Mouse (Mus musculus) heart, embryonic 12.5 days (tissue): Measurements from ENCODE around the gene Glt8d1. TPM values are rescaled to one million over a fixed set of nuclear protein-coding genes. Genes with fewer than 3 reads are reported as not detected.

Experiments used
- ATAC-seq: fragments of 200-750 bp; cut with Nextera tagmentation; 2 replicates; pipeline ENCODE4 v1.8.0; 2017; ENCODE audit warnings: moderate TSS enrichment, moderate library complexity; ENCODE audit not compliant: insufficient number of reproducible peaks, low FRiP score
- H3K27ac ChIP-seq: fragments of 300-500 bp; sonication (generic); 2 replicates; pipeline ENCODE4 v1.5.1; 2016; ENCODE audit warnings: mild to moderate bottlenecking, moderate library complexity; ENCODE audit not compliant: poor library complexity, severe bottlenecking
- H3K27me3 ChIP-seq: fragments of 300-500 bp; sonication (generic); replicated peaks from 2 replicates; pipeline ENCODE4 v1.6.1; 2016; ENCODE audit warnings: mild to moderate bottlenecking, moderate library complexity
- H3K36me3 ChIP-seq: fragments of 300-500 bp; sonication (generic); 2 replicates; pipeline ENCODE4 v1.6.1; 2016; ENCODE audit warnings: mild to moderate bottlenecking, moderate library complexity
- H3K4me1 ChIP-seq: fragments of 300-500 bp; sonication (generic); replicated peaks from 2 replicates; pipeline ENCODE4 v1.6.1; 2016; ENCODE audit warnings: mild to moderate bottlenecking
- H3K4me2 ChIP-seq: fragments of 300-500 bp; sonication (generic); 2 replicates; pipeline ENCODE4 v1.6.1; 2016; ENCODE audit warnings: mild to moderate bottlenecking, moderate library complexity
- H3K4me3 ChIP-seq: fragments of 300-500 bp; sonication (generic); 2 replicates; pipeline ENCODE4 v1.5.1; 2016; ENCODE audit warnings: mild to moderate bottlenecking
- H3K9ac ChIP-seq: fragments of 300-500 bp; sonication (generic); 2 replicates; pipeline ENCODE4 v1.6.1; 2016; ENCODE audit warnings: mild to moderate bottlenecking, moderate library complexity
- H3K9me3 ChIP-seq: fragments of 300-500 bp; sonication (generic); replicated peaks from 2 replicates; pipeline ENCODE4 v1.6.1; 2016; ENCODE audit warnings: mild to moderate bottlenecking, moderate library complexity
- WGBS: fragments of 180-500 bp; shearing (Covaris S2); methylation state at CpG from one replicate; pipeline ENCODE4 v1.1.7; 2016; 5-methylcytosine and 5-hydroxymethylcytosine counted together
- polyA plus RNA-seq: library from polyadenylated mRNA; unstranded; fragments of >200 nt; fragmentation: Nextera tagmentation; extraction: Ambion mirVana; gene quantifications from 2 replicates; pipeline ENCODE4 v1.2.1, GENCODE M21; 2016

Gene Glt8d1
- polyA plus RNA-seq, 1 experiment from 2014 or later = 57.1 TPM

GRCm38 (mm10) chr14:31011588-31011987 lies 10.4 kb downstream of the Glt8d1 start:
- no peak for ATAC-seq
- H3K4me1 ChIP-seq = no peaks in the 10 kb centered on the region
- H3K36me3 ChIP-seq = peaks cover 89% of the 10 kb centered on the region
- H3K4me2 ChIP-seq = no peak overlapping the region
- WGBS = 92% methylated on average over 3 of the region's 3 CpGs
- H3K27ac ChIP-seq = no peak overlapping the region
- no peak overlapping the region for H3K9ac ChIP-seq
- H3K27me3 ChIP-seq = no peaks in the 10 kb centered on the region
- no peak overlapping the region for H3K4me3 ChIP-seq
- no peaks in the 10 kb centered on the region for H3K9me3 ChIP-seq

DNA sequence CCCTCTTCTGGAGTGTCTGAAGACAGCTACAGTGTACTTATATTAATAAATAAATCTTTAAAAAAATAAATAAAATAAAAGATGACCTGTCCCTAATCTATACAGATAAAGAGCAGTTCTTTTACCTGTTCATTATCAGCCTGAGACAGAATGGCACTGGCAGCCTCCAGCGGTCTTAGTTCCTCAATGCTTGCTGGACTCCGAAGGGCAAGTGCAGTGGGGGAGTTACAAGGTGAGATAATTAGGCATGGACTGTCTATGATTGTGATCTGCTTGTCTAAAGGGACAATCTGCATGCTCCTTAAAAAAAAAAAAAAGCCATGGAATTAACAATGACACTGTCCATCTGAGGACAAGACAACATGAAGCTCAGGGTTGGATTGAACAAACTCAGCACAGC lies 12.7 kb downstream of the Glt8d1 start:
- no peak overlapping the region for H3K27ac ChIP-seq
- no peaks in the 10 kb centered on the region for H3K27me3 ChIP-seq
- H3K9ac ChIP-seq = no peak overlapping the region
- no peaks in the 10 kb centered on the region for H3K9me3 ChIP-seq
- peaks cover 82% of the 10 kb centered on the region for H3K36me3 ChIP-seq
- no peak overlapping the region for H3K4me2 ChIP-seq
- 92% methylated on average over 2 of the region's 2 CpGs for WGBS
- ATAC-seq = no peak
- peaks cover 10% of the 10 kb centered on the region for H3K4me1 ChIP-seq
- no peak overlapping the region for H3K4me3 ChIP-seq

- Histone ChIP-seq H3K27ac (no peak overlapping the region), H3K4me2 (no peak overlapping the region), H3K36me3 (peaks cover 64% of the 10 kb centered on the region), H3K9ac (no peak overlapping the region), H3K9me3 (no peaks in the 10 kb centered on the region), H3K27me3 (no peaks in the 10 kb centered on the region), H3K4me1 (peaks cover 18% of the 10 kb centered on the region), H3K4me3 (no peak overlapping the region)
- WGBS = 51% methylated on average over 1 of the region's 1 CpGs
- ATAC-seq = no peak
Measured at GRCm38 (mm10) chr14:31016063-31016462, 14.9 kb downstream of the Glt8d1 start.

DNA sequence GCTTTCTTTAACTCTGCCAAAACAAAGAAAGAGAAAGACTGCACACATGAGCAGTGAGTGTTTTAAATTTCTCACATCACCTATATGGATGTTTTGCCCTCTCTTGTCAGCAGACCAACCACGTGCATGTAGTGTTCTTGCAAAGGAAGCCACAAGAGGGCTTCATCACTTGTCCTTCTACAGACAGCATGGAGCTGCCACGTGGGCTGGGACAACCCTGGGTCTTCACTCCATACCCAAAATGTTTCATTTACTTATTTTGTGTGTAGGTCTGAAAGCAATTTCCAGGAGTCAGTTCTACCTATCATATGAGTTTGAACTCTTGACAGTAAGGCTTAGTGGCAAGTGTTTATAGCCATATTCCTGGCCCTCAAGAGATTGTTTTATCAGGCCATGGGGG lies 16.7 kb downstream of the Glt8d1 start:
- WGBS = 3% methylated on average over 2 of the region's 2 CpGs
- ATAC-seq = no peak
- H3K9me3 ChIP-seq = no peaks in the 10 kb centered on the region
- no peaks in the 10 kb centered on the region for H3K27me3 ChIP-seq
- H3K27ac ChIP-seq = no peak overlapping the region
- H3K4me2 ChIP-seq = peak overlapping the region; percentile 78
- peak overlapping the region; percentile 71 for H3K4me3 ChIP-seq
- H3K4me1 ChIP-seq = peaks cover 18% of the 10 kb centered on the region
- peak overlapping the region; percentile 91 for H3K9ac ChIP-seq
- peaks cover 55% of the 10 kb centered on the region for H3K36me3 ChIP-seq

GRCm38 (mm10) chr14:31018860-31019291 lies 17.7 kb downstream of the Glt8d1 start, which contains the start of the genes Pbrm1 and Gnl3:
Gene Pbrm1, plus strand, starts transcription at chr14:31019138.
Gene Gnl3, minus strand, starts transcription at chr14:31019152.
- H3K27me3 ChIP-seq = no peaks in the 10 kb centered on the region
- peaks cover 18% of the 10 kb centered on the region for H3K4me1 ChIP-seq
- no peaks in the 10 kb centered on the region for H3K9me3 ChIP-seq
- H3K36me3 ChIP-seq = peaks cover 50% of the 10 kb centered on the region
- H3K27ac ChIP-seq = peak within 1 kb of the TSS; percentile 98
- peak; percentile 96 for ATAC-seq
- H3K9ac ChIP-seq = peak within 1 kb of the TSS; percentile 91
- H3K4me3 ChIP-seq = peak within 1 kb of the TSS; percentile 71
- 3% methylated on average over 44 of the region's 53 CpGs for WGBS
- peak within 1 kb of the TSS; percentile 78 for H3K4me2 ChIP-seq

GRCm38 (mm10) chr14:31019331-31020205 lies 18.4 kb downstream of the Glt8d1 start:
- peaks cover 18% of the 10 kb centered on the region for H3K4me1 ChIP-seq
- WGBS = 4% methylated on average over 47 of the region's 56 CpGs
- no peaks in the 10 kb centered on the region for H3K27me3 ChIP-seq
- H3K27ac ChIP-seq = peak overlapping the region; percentile 98
- H3K36me3 ChIP-seq = peaks cover 47% of the 10 kb centered on the region
- peak overlapping the region; percentile 91 for H3K9ac ChIP-seq
- peak overlapping the region; percentile 64 for H3K4me2 ChIP-seq
- no peaks in the 10 kb centered on the region for H3K9me3 ChIP-seq
- peak overlapping the region; percentile 71 for H3K4me3 ChIP-seq
- peak; percentile 96 for ATAC-seq

- WGBS = 48% methylated on average over 1 of the region's 1 CpGs
- peaks cover 14% of the 10 kb centered on the region for H3K4me1 ChIP-seq
- no peaks in the 10 kb centered on the region for H3K27me3 ChIP-seq
- H3K4me3 ChIP-seq = no peak overlapping the region
- no peak for ATAC-seq
- peaks cover 45% of the 10 kb centered on the region for H3K36me3 ChIP-seq
- H3K9ac ChIP-seq = no peak overlapping the region
- no peak overlapping the region for H3K4me2 ChIP-seq
- H3K9me3 ChIP-seq = no peaks in the 10 kb centered on the region
- no peak overlapping the region for H3K27ac ChIP-seq
Measured at GRCm38 (mm10) chr14:31022579-31022978, 21.4 kb downstream of the Glt8d1 start.

DNA sequence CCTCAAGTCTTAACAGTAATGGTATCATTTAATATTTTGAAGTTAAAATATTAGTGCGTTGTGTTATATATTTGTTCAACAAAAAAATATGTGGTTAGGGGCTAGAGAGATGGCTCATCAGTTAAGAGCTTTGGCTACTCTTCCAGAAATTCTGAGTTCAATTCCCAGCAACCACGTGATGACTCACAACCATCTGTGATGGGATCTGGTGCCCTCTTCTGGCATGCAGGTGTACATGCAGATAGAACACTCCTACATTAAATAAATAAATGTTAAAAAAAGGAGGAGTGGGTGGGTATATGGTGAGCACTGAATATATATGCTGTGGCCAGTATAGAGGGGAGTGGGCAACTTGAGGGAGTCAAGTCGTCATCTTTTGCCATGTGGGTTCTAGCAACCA lies 24.6 kb downstream of the Glt8d1 start:
- Histone ChIP-seq H3K4me3 (no peak overlapping the region), H3K27ac (no peak overlapping the region), H3K9me3 (no peaks in the 10 kb centered on the region), H3K4me1 (no peaks in the 10 kb centered on the region), H3K27me3 (no peaks in the 10 kb centered on the region), H3K9ac (no peak overlapping the region), H3K4me2 (no peak overlapping the region), H3K36me3 (peaks cover 62% of the 10 kb centered on the region)
- ATAC-seq = no peak
- 78% methylated on average over 3 of the region's 3 CpGs for WGBS

DNA sequence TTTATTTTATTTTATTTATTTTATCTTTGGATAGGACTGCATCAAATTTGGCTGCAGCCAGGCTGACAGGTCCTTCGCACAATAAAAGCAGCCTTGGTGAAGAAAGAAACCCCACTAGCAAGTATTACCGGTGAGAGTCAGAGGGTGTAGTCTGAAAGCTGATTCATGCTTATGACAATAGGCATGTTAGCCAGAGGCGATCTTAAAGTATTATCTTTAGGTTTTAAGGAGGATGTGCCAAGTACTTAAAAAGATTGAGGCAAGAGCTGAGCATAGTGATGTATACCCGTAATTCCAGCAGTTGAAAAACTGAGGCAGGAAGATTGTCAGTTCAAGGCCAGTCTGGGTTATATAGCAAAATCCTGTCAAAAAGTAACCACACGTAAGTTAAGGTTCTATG lies 44.1 kb downstream of the Glt8d1 start:
- Histone ChIP-seq H3K27me3 (no peaks in the 10 kb centered on the region), H3K9ac (no peak overlapping the region), H3K9me3 (no peaks in the 10 kb centered on the region), H3K4me2 (no peak overlapping the region), H3K4me3 (no peak overlapping the region), H3K4me1 (no peaks in the 10 kb centered on the region), H3K36me3 (peaks cover 61% of the 10 kb centered on the region), H3K27ac (no peak overlapping the region)
- peak; percentile 69; the same call in 1 of the 2 replicates for ATAC-seq
- WGBS = 84% methylated on average over 5 of the region's 5 CpGs

DNA sequence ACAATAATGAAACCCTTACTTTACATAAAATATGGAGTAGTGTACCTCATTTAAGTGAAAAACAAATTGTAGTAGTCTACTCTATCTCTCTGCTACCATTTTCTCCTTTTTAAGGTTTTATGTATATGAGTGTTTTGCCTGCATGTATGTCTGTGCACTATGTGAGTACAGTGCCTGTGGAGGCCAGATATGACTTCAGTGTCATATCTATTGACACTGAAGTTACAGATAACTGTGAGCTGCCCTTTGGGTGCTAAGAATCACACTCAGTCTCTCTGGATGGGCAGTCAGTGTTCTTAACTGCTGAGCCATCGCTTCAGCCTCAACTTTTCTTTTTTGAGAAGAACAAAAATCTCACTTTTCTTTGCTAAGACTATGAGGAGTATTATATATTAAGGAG lies 44.6 kb downstream of the Glt8d1 start:
- peaks cover 66% of the 10 kb centered on the region for H3K36me3 ChIP-seq
- peak; percentile 94 for ATAC-seq
- H3K9me3 ChIP-seq = no peaks in the 10 kb centered on the region
- H3K4me3 ChIP-seq = no peak overlapping the region
- H3K27me3 ChIP-seq = no peaks in the 10 kb centered on the region
- no peak overlapping the region for H3K9ac ChIP-seq
- H3K27ac ChIP-seq = no peak overlapping the region
- no peaks in the 10 kb centered on the region for H3K4me1 ChIP-seq
- no peak overlapping the region for H3K4me2 ChIP-seq
- WGBS = 93% methylated on average over 1 of the region's 1 CpGs
